Mouse (Mus musculus) heart, embryonic 16.5 days (tissue): ENCODE measurements around the gene Cfap99. TPM values are rescaled to one million over a fixed set of nuclear protein-coding genes. Genes with fewer than 3 reads are reported as not detected.

Experiments used
- ATAC-seq: fragments of 200-750 bp; cut with Nextera tagmentation; replicated peaks from 2 replicates; pipeline ENCODE4 v1.8.0; 2017; ENCODE audit warnings: moderate number of reproducible peaks; ENCODE audit not compliant: insufficient read depth, low FRiP score; ENCODE audit errors: extremely low read depth
- H3K27ac ChIP-seq: fragments of 300-500 bp; sonication (generic); 2 replicates; pipeline ENCODE4 v1.5.1; 2014; ENCODE audit warnings: mild to moderate bottlenecking, low read length, control low read depth, moderate library complexity
- H3K27me3 ChIP-seq: fragments of 300-500 bp; sonication (generic); 2 replicates; pipeline ENCODE4 v1.6.1; 2014; ENCODE audit warnings: low read length, mixed read lengths; ENCODE audit not compliant: control insufficient read depth, insufficient read depth
- H3K36me3 ChIP-seq: fragments of 300-500 bp; sonication (generic); 2 replicates; pipeline ENCODE4 v1.6.1; 2014; ENCODE audit not compliant: control insufficient read depth, insufficient read depth
- H3K4me1 ChIP-seq: fragments of 300-500 bp; sonication (generic); 2 replicates; pipeline ENCODE4 v1.6.1; 2014; ENCODE audit warnings: low read length, mixed read lengths; ENCODE audit not compliant: control insufficient read depth, insufficient read depth
- H3K4me2 ChIP-seq: fragments of 300-500 bp; sonication (generic); 2 replicates; pipeline ENCODE4 v1.6.1; 2014; ENCODE audit warnings: low read depth, mild to moderate bottlenecking, control low read depth, low read length
- H3K4me3 ChIP-seq: fragments of 300-500 bp; sonication (generic); 2 replicates; pipeline ENCODE4 v1.5.1; 2014; ENCODE audit warnings: mild to moderate bottlenecking, control low read depth, low read length
- H3K9ac ChIP-seq: fragments of 300-500 bp; sonication (generic); 2 replicates; pipeline ENCODE4 v1.6.1; 2014; ENCODE audit warnings: low read length, control low read depth
- H3K9me3 ChIP-seq: fragments of 300-500 bp; sonication (generic); replicated peaks from 2 replicates; pipeline ENCODE4 v1.6.1; 2016; ENCODE audit warnings: low read length; ENCODE audit not compliant: control insufficient read depth
- WGBS: fragments of 180-500 bp; shearing (Covaris S2); extraction: QIAGEN DNeasy Blood & Tissue Kit; methylation state at CpG from one replicate; pipeline ENCODE4 v1.1.7; 2014; 5-methylcytosine and 5-hydroxymethylcytosine counted together
- polyA plus RNA-seq: library from polyadenylated mRNA; unstranded; fragments of >200 nt; fragmentation: Nextera tagmentation; extraction: Ambion mirVana; gene quantifications from 2 replicates; pipeline ENCODE4 v1.2.1, GENCODE M21; 2015

Cfap99 gene
- polyA plus RNA-seq, 1 experiment from 2014 or later: 0.08 TPM

GRCm38 (mm10) chr5:34298937-34299535, 10.6 kb downstream of the Cfap99 start:
- H3K9ac ChIP-seq: no peak overlapping the region
- H3K4me1 ChIP-seq: peaks cover 9% of the 10 kb centered on the region
- no peak overlapping the region for H3K4me2 ChIP-seq
- 84% methylated on average over 10 of the region's 10 CpGs for WGBS
- ATAC-seq: no peak
- no peak overlapping the region for H3K27ac ChIP-seq
- no peak overlapping the region for H3K4me3 ChIP-seq
- H3K9me3 ChIP-seq: no peaks in the 10 kb centered on the region
- peaks cover 11% of the 10 kb centered on the region for H3K27me3 ChIP-seq
- H3K36me3 ChIP-seq: no peaks in the 10 kb centered on the region

- Histone ChIP-seq H3K4me1 (no peaks in the 10 kb centered on the region), H3K9ac (no peak overlapping the region)
Observed at GRCm38 (mm10) chr5:34302377-34302776, 14.0 kb downstream of the Cfap99 start.

GRCm38 (mm10) chr5:34309016-34309415, 20.6 kb downstream of the Cfap99 start:
- no peak overlapping the region for H3K9ac ChIP-seq
- no peaks in the 10 kb centered on the region for H3K4me1 ChIP-seq
- H3K27me3 ChIP-seq: no peaks in the 10 kb centered on the region; the same call in 1 of the 2 replicates
- H3K9me3 ChIP-seq: no peaks in the 10 kb centered on the region
- no peak for ATAC-seq
- no peak overlapping the region for H3K27ac ChIP-seq
- H3K4me2 ChIP-seq: no peak overlapping the region
- 50% methylated on average over 3 of the region's 3 CpGs for WGBS
- no peaks in the 10 kb centered on the region for H3K36me3 ChIP-seq
- H3K4me3 ChIP-seq: no peak overlapping the region

More at GRCm38 (mm10) chr5:34302377-34302776, 14.0 kb downstream of the Cfap99 start:
- WGBS: 56% methylated on average over 7 of the region's 7 CpGs
- H3K4me2 ChIP-seq: no peak overlapping the region
- H3K36me3 ChIP-seq: no peaks in the 10 kb centered on the region
- H3K4me3 ChIP-seq: no peak overlapping the region
- no peak for ATAC-seq
- H3K9me3 ChIP-seq: no peaks in the 10 kb centered on the region
- H3K27me3 ChIP-seq: peaks cover 7% of the 10 kb centered on the region
- no peak overlapping the region for H3K27ac ChIP-seq

GRCm38 (mm10) chr5:34319491-34320034, 31.2 kb downstream of the Cfap99 start:
- H3K9me3 ChIP-seq: no peaks in the 10 kb centered on the region
- H3K4me3 ChIP-seq: no peak overlapping the region
- ATAC-seq: no peak
- H3K36me3 ChIP-seq: no peaks in the 10 kb centered on the region
- no peaks in the 10 kb centered on the region for H3K27me3 ChIP-seq
- no peak overlapping the region for H3K4me2 ChIP-seq
- H3K9ac ChIP-seq: no peak overlapping the region
- H3K27ac ChIP-seq: no peak overlapping the region
- H3K4me1 ChIP-seq: no peaks in the 10 kb centered on the region
- 60% methylated on average over 2 of the region's 2 CpGs for WGBS

- WGBS: 72% methylated on average over 4 of the region's 4 CpGs
- Histone ChIP-seq H3K9ac (no peak overlapping the region), H3K36me3 (no peaks in the 10 kb centered on the region), H3K4me3 (no peak overlapping the region), H3K27ac (no peak overlapping the region), H3K9me3 (no peaks in the 10 kb centered on the region), H3K4me1 (peaks cover 3% of the 10 kb centered on the region), H3K4me2 (no peak overlapping the region), H3K27me3 (no peaks in the 10 kb centered on the region)
- ATAC-seq: no peak
Observed at GRCm38 (mm10) chr5:34321236-34321635, 32.8 kb downstream of the Cfap99 start.

- Histone ChIP-seq H3K36me3 (no peaks in the 10 kb centered on the region), H3K4me3 (no peak overlapping the region), H3K4me2 (no peak overlapping the region), H3K27me3 (no peaks in the 10 kb centered on the region), H3K4me1 (peaks cover 13% of the 10 kb centered on the region), H3K9ac (no peak overlapping the region), H3K9me3 (no peaks in the 10 kb centered on the region), H3K27ac (no peak overlapping the region)
- ATAC-seq: no peak
Observed at GRCm38 (mm10) chr5:34325286-34325685, 36.9 kb downstream of the Cfap99 start.

GRCm38 (mm10) chr5:34326249-34326691, 37.9 kb downstream of the Cfap99 start:
- 29% methylated on average over 4 of the region's 4 CpGs for WGBS
- peaks cover 13% of the 10 kb centered on the region for H3K4me1 ChIP-seq
- H3K4me3 ChIP-seq: no peak overlapping the region
- H3K9ac ChIP-seq: peak overlapping the region; percentile 72; the same call in 1 of the 2 replicates
- no peaks in the 10 kb centered on the region for H3K36me3 ChIP-seq
- no peaks in the 10 kb centered on the region for H3K27me3 ChIP-seq
- no peaks in the 10 kb centered on the region for H3K9me3 ChIP-seq
- ATAC-seq: no peak
- peak overlapping the region; percentile 78 for H3K4me2 ChIP-seq
- H3K27ac ChIP-seq: no peak overlapping the region

GRCm38 (mm10) chr5:34326875-34327576, 38.6 kb downstream of the Cfap99 start:
- 18% methylated on average over 28 of the region's 31 CpGs for WGBS
- ATAC-seq: peak; percentile 60
- peak overlapping the region; percentile 72 for H3K9ac ChIP-seq
- H3K9me3 ChIP-seq: no peaks in the 10 kb centered on the region
- H3K4me3 ChIP-seq: peak overlapping the region; percentile 48
- H3K27ac ChIP-seq: no peak overlapping the region
- peak overlapping the region; percentile 78 for H3K4me2 ChIP-seq
- H3K4me1 ChIP-seq: peaks cover 13% of the 10 kb centered on the region
- no peaks in the 10 kb centered on the region for H3K36me3 ChIP-seq
- no peaks in the 10 kb centered on the region for H3K27me3 ChIP-seq

- 84% methylated on average over 2 of the region's 2 CpGs for WGBS
- H3K9ac ChIP-seq: no peak overlapping the region
Observed at GRCm38 (mm10) chr5:34330136-34330535, 41.7 kb downstream of the Cfap99 start.

More at GRCm38 (mm10) chr5:34330136-34330535, 41.7 kb downstream of the Cfap99 start:
- no peaks in the 10 kb centered on the region for H3K27me3 ChIP-seq
- peaks cover 14% of the 10 kb centered on the region for H3K4me1 ChIP-seq
- H3K9me3 ChIP-seq: no peaks in the 10 kb centered on the region
- H3K27ac ChIP-seq: no peak overlapping the region
- no peaks in the 10 kb centered on the region for H3K36me3 ChIP-seq
- ATAC-seq: no peak
- no peak overlapping the region for H3K4me3 ChIP-seq
- H3K4me2 ChIP-seq: no peak overlapping the region
